Mouse (Mus musculus): ENCODE results near the gene Unc119b. TPM values are rescaled to one million over a fixed set of nuclear protein-coding genes. Genes with fewer than 3 reads are reported as not detected.

Gene Unc119b
- polyA plus RNA-seq, 1 experiment, result 24.8 TPM

- H3K27ac ChIP-seq (ENCODE audit: insufficient read depth, low read length), result no peak overlapping the region
- no peak overlapping the region for H3K4me3 ChIP-seq (ENCODE audit: insufficient read depth, low read length)
- TF ChIP-seq CTCF (IDR thresholded peaks at IDR 0.05; ENCODE audit: extremely low read depth, insufficient read depth, low read length) (no peak), POLR2A (IDR thresholded peaks at IDR 0.05; ENCODE audit: extremely low read depth, insufficient read depth, low read length) (no peak)
- no peaks in the 10 kb centered on the region for H3K4me1 ChIP-seq (ENCODE audit: control insufficient read depth, insufficient read depth, low read length)
Measured at GRCm38 (mm10) chr5:115100473-115100872, 34.3 kb downstream of the Unc119b start.

GRCm38 (mm10) chr5:115099991-115100390 lies 34.8 kb downstream of the Unc119b start:
- Histone ChIP-seq H3K4me3 (ENCODE audit: insufficient read depth, low read length) (no peak overlapping the region), H3K4me1 (ENCODE audit: control insufficient read depth, insufficient read depth, low read length) (no peaks in the 10 kb centered on the region), H3K27ac (ENCODE audit: insufficient read depth, low read length) (no peak overlapping the region)
- no peak for TF ChIP-seq POLR2A (IDR thresholded peaks at IDR 0.05; ENCODE audit: extremely low read depth, insufficient read depth, low read length)
- no peak for TF ChIP-seq CTCF (IDR thresholded peaks at IDR 0.05; ENCODE audit: extremely low read depth, insufficient read depth, low read length)

DNA sequence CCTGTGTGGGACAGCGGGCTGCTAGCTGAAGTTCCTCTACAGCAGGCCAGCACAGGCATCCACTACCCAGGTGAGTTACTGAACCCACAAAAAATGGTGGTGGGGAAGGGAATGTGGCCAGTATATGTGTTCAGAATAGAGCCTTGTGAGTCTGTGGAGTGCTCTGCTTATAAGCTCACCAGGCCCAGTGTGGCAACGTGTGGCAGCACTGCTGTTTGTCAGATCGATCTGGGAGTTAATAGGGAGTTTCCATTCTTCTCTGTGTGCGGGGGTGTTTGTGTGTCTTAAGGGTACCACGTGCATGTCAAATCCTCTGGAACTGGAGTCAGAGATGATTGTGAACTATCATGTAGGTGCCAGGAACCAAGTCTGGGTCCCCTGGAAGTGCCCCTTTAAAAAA lies 35.2 kb downstream of the Unc119b start:
- Histone ChIP-seq H3K27ac (ENCODE audit: insufficient read depth, low read length) (no peak overlapping the region), H3K4me3 (ENCODE audit: insufficient read depth, low read length) (no peak overlapping the region), H3K4me1 (ENCODE audit: control insufficient read depth, insufficient read depth, low read length) (no peaks in the 10 kb centered on the region)
- TF ChIP-seq CTCF (IDR thresholded peaks at IDR 0.05; ENCODE audit: extremely low read depth, insufficient read depth, low read length), result no peak
- no peak for TF ChIP-seq POLR2A (IDR thresholded peaks at IDR 0.05; ENCODE audit: extremely low read depth, insufficient read depth, low read length)

DNA sequence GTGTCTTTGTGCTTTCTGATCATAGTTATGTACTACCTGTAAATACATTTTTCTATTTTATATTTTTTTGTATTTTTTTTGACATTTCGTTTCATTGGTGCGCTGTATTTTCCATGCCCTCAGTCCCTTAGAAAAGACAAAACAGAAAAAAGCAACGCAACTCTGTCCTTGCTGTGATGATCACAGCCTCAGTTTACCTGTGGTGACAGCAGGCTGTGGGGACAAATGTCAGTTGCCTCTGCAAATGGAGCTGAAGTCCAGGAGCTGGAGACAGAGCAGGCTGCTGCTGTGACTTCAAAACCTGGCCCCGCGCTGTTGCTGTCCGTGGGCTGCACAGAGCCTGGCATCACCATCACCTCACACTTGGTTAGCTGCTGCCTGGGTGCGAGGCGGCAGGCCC lies 36.6 kb downstream of the Unc119b start, which contains the start of gene Gm10401:
Gene Gm10401, minus strand, starts transcription at position 101 of the 400 bp plus-strand sequence.
- H3K4me1 ChIP-seq (ENCODE audit: control insufficient read depth, insufficient read depth, low read length), result peaks cover 2% of the 10 kb centered on the region; the same call in 1 of the 2 replicates
- TF ChIP-seq CTCF (IDR thresholded peaks at IDR 0.05; ENCODE audit: extremely low read depth, insufficient read depth, low read length) (no peak), POLR2A (IDR thresholded peaks at IDR 0.05; ENCODE audit: extremely low read depth, insufficient read depth, low read length) (no peak)
- H3K27ac ChIP-seq (ENCODE audit: insufficient read depth, low read length), result no peak within 1 kb of the TSS
- no peak within 1 kb of the TSS for H3K4me3 ChIP-seq (ENCODE audit: insufficient read depth, low read length)

GRCm38 (mm10) chr5:115091776-115092175 lies 43.0 kb downstream of the Unc119b start:
- no peak for TF ChIP-seq CTCF (IDR thresholded peaks at IDR 0.05; ENCODE audit: extremely low read depth, insufficient read depth, low read length)
- no peak for TF ChIP-seq POLR2A (IDR thresholded peaks at IDR 0.05; ENCODE audit: extremely low read depth, insufficient read depth, low read length)
- Histone ChIP-seq H3K4me1 (ENCODE audit: control insufficient read depth, insufficient read depth, low read length) (peaks cover 5% of the 10 kb centered on the region), H3K27ac (ENCODE audit: insufficient read depth, low read length) (no peak overlapping the region), H3K4me3 (ENCODE audit: insufficient read depth, low read length) (no peak overlapping the region)

- Histone ChIP-seq H3K4me3 (ENCODE audit: insufficient read depth, low read length) (no peak overlapping the region), H3K4me1 (ENCODE audit: control insufficient read depth, insufficient read depth, low read length) (peaks cover 5% of the 10 kb centered on the region), H3K27ac (ENCODE audit: insufficient read depth, low read length) (no peak overlapping the region)
- no peak for TF ChIP-seq POLR2A (IDR thresholded peaks at IDR 0.05; ENCODE audit: extremely low read depth, insufficient read depth, low read length)
- TF ChIP-seq CTCF (IDR thresholded peaks at IDR 0.05; ENCODE audit: extremely low read depth, insufficient read depth, low read length), result no peak
Measured at GRCm38 (mm10) chr5:115091015-115091414, 43.8 kb downstream of the Unc119b start.

DNA sequence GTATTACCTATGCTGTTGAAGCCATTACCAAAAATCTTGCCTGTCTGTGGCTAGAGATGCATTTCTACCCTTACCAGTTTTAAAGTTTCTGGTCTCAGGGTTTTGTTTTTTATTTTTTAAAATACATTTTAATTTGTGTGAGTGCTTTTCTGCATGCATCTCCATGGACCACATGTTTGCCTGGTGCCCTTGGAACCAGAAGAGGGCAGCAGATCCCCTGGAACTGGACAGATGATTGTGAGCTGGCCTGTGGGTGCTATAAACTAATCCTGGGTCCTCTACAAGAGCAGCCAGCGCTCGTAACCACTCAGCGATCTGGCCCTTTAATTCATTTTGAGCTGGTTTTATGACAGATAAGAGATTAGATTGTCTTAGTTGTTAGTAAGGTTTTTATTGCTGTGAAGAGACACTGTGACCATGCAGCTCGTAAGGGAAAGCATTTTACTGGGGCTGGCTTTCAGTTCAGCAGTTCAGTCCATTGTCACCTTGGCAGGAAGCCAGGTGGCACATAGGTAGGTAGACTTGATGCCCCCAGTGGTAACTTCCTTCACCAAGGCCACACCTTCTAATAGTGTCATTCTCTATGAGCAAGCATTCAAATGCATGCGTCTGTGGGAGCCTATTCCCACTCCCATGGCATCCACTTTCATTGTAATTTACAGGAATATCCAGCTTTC lies 45.0 kb downstream of the Unc119b start:
- Histone ChIP-seq H3K27ac (ENCODE audit: insufficient read depth, low read length) (no peak overlapping the region), H3K4me1 (ENCODE audit: control insufficient read depth, insufficient read depth, low read length) (peaks cover 5% of the 10 kb centered on the region), H3K4me3 (ENCODE audit: insufficient read depth, low read length) (no peak overlapping the region)
- TF ChIP-seq CTCF (IDR thresholded peaks at IDR 0.05; ENCODE audit: extremely low read depth, insufficient read depth, low read length) (no peak), POLR2A (IDR thresholded peaks at IDR 0.05; ENCODE audit: extremely low read depth, insufficient read depth, low read length) (no peak)

- Histone ChIP-seq H3K27ac (ENCODE audit: insufficient read depth, low read length) (no peak overlapping the region), H3K4me3 (ENCODE audit: insufficient read depth, low read length) (no peak overlapping the region), H3K4me1 (ENCODE audit: control insufficient read depth, insufficient read depth, low read length) (no peaks in the 10 kb centered on the region)
- no peak for TF ChIP-seq POLR2A (IDR thresholded peaks at IDR 0.05; ENCODE audit: extremely low read depth, insufficient read depth, low read length)
- no peak for TF ChIP-seq CTCF (IDR thresholded peaks at IDR 0.05; ENCODE audit: extremely low read depth, insufficient read depth, low read length)
Measured at GRCm38 (mm10) chr5:115085675-115086074, 49.1 kb downstream of the Unc119b start.

DNA sequence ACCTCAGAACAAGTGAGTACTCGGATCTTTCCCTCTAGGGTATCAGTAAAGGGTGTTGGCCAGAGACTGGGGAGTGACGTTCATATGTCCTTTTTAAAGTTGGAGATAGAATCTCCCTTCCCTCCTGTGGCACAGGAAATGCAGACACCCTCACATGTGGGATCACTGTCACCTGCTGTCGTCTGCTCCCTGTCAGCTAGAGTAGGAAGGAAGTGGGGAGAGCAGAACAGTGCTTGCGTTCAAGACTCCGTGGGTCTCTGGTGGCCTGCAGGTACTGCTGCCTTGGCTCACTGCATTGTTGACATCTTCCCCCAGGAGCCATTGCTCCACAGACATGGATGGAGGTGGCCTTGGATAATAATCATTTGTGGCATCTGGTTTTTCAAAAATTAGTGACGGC lies 51.3 kb downstream of the Unc119b start:
- Histone ChIP-seq H3K4me3 (ENCODE audit: insufficient read depth, low read length) (no peak overlapping the region), H3K27ac (ENCODE audit: insufficient read depth, low read length) (no peak overlapping the region), H3K4me1 (ENCODE audit: control insufficient read depth, insufficient read depth, low read length) (no peaks in the 10 kb centered on the region)
- TF ChIP-seq CTCF (IDR thresholded peaks at IDR 0.05; ENCODE audit: extremely low read depth, insufficient read depth, low read length) (no peak), POLR2A (IDR thresholded peaks at IDR 0.05; ENCODE audit: extremely low read depth, insufficient read depth, low read length) (no peak)

GRCm38 (mm10) chr5:115081636-115082035 lies 53.1 kb downstream of the Unc119b start:
- Histone ChIP-seq H3K27ac (ENCODE audit: insufficient read depth, low read length) (no peak overlapping the region), H3K4me3 (ENCODE audit: insufficient read depth, low read length) (no peak overlapping the region), H3K4me1 (ENCODE audit: control insufficient read depth, insufficient read depth, low read length) (no peaks in the 10 kb centered on the region)
- no peak for TF ChIP-seq POLR2A (IDR thresholded peaks at IDR 0.05; ENCODE audit: extremely low read depth, insufficient read depth, low read length)
- TF ChIP-seq CTCF (IDR thresholded peaks at IDR 0.05; ENCODE audit: extremely low read depth, insufficient read depth, low read length), result no peak
